Mouse (Mus musculus): ENCODE measurements at regions not wholly inside any gene's neighbourhood (a gene's known extent, or its start where the extent isn't known, plus 50 kb on each side); places are given as distances from the start of the nearest gene placed in this dataset.

DNA sequence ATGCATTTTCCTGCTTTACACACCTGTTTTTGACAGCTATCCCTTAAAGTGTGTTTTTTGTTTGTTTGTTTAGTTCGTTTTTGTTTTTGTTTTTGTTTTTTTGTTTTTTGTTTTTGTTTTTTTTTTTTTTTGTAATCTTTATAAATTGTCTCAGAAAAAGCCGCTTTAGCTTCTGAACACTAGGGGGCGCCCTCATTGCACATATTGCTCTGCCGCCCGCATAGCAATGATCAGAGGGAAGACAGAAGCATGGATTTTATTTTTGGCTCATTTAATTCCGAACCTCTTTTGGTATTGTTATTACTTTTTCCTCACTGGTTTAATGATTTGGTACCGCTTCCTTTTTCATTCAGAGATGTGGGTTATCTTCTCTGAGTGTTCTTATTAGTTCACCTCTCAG lies 569.9 kb upstream of the Gm10800 start:
- TF ChIP-seq EP300 (IDR thresholded peaks at IDR 0.05; ENCODE audit: insufficient read depth, low read depth, low read length), result no peak
- TF ChIP-seq CTCF (IDR thresholded peaks at IDR 0.05; ENCODE audit: low read depth, low read length), result peak; percentile 55
- TF ChIP-seq POLR2A (IDR thresholded peaks at IDR 0.05; ENCODE audit: insufficient read depth, low read length), result no peak
